Mouse (Mus musculus) olfactory bulb, adult 2 months (tissue): ENCODE measurements around the gene Gramd1a.

ENCODE experiments used
- CTCF ChIP-seq: fragments of 200-500 bp; IDR thresholded peaks from 2 replicates; pipeline ENCODE4 v1.5.1; 2012; ENCODE audit warnings: low read depth, mild to moderate bottlenecking, low read length, moderate library complexity; ENCODE audit not compliant: insufficient read depth
- POLR2A ChIP-seq: fragments of 200-500 bp; IDR thresholded peaks from 2 replicates; pipeline ENCODE4 v1.6.1; 2012; ENCODE audit warnings: mild to moderate bottlenecking, low read depth, low read length, moderate library complexity; ENCODE audit not compliant: insufficient read depth

DNA sequence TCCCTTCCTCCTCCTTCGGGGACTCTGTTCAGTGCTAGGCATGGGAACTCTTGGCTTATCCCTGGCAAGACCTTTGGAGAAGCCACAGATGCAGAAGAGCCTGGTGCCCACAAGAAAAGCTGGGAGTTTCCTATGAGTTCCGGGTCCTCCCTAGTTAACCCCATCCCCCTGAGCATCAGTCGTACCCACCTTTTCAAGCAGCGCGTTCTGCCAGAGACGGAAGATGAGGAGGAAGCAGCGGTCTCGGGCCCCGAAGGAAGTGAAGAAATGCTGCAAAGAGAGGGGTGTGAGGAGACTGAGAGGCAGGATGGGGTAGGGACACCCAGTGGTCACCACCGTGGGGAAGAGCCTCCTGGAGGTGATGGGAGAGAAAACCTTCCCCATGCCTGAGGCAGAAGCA, 14.8 kb downstream of the Gramd1a start:
- TF ChIP-seq CTCF (no peak), POLR2A (no peak)
